Mouse (Mus musculus) spleen, adult 12 weeks (tissue): ENCODE results near the gene Cgnl1.

Experiments used
- DNase-seq: peaks from one replicate; pipeline ENCODE4 v3.0.0; 2022; ENCODE audit warnings: low spot score

The Cgnl1 gene

GRCm38 (mm10) chr9:71766902-71767301 lies 4.5 kb downstream of the Cgnl1 start:
- DNase-seq = no peak

- no peak for DNase-seq
Observed at GRCm38 (mm10) chr9:71766306-71766705, 5.1 kb downstream of the Cgnl1 start.

- no peak for DNase-seq
Observed at GRCm38 (mm10) chr9:71764551-71764950, 6.9 kb downstream of the Cgnl1 start.

GRCm38 (mm10) chr9:71763273-71763672 lies 8.1 kb downstream of the Cgnl1 start:
- no peak for DNase-seq

GRCm38 (mm10) chr9:71761663-71762062 lies 9.7 kb downstream of the Cgnl1 start:
- DNase-seq = no peak

GRCm38 (mm10) chr9:71760518-71761141 lies 10.8 kb downstream of the Cgnl1 start:
- DNase-seq = no peak

GRCm38 (mm10) chr9:71759893-71760292 lies 11.5 kb downstream of the Cgnl1 start:
- DNase-seq = no peak

GRCm38 (mm10) chr9:71757386-71757785 lies 14.0 kb downstream of the Cgnl1 start:
- DNase-seq = no peak

GRCm38 (mm10) chr9:71756916-71757315 lies 14.5 kb downstream of the Cgnl1 start:
- DNase-seq = no peak

GRCm38 (mm10) chr9:71753981-71754380 lies 17.4 kb downstream of the Cgnl1 start:
- DNase-seq = no peak

- DNase-seq = no peak
Observed at GRCm38 (mm10) chr9:71753529-71753928, 17.9 kb downstream of the Cgnl1 start.

- DNase-seq = no peak
Observed at GRCm38 (mm10) chr9:71753117-71753516, 18.3 kb downstream of the Cgnl1 start.

GRCm38 (mm10) chr9:71750015-71750672 lies 21.3 kb downstream of the Cgnl1 start:
- no peak for DNase-seq

GRCm38 (mm10) chr9:71746405-71746804 lies 25.0 kb downstream of the Cgnl1 start:
- no peak for DNase-seq

- no peak for DNase-seq
Observed at GRCm38 (mm10) chr9:71738081-71738930, 33.1 kb downstream of the Cgnl1 start.

- no peak for DNase-seq
Observed at GRCm38 (mm10) chr9:71737257-71738023, 34.0 kb downstream of the Cgnl1 start.

- DNase-seq = no peak
Observed at GRCm38 (mm10) chr9:71735886-71736285, 35.5 kb downstream of the Cgnl1 start.

GRCm38 (mm10) chr9:71733559-71733958 lies 37.8 kb downstream of the Cgnl1 start:
- no peak for DNase-seq

GRCm38 (mm10) chr9:71728822-71729311 lies 42.5 kb downstream of the Cgnl1 start:
- DNase-seq = no peak

- no peak for DNase-seq
Observed at GRCm38 (mm10) chr9:71727233-71727632, 44.2 kb downstream of the Cgnl1 start.

GRCm38 (mm10) chr9:71726121-71726520 lies 45.3 kb downstream of the Cgnl1 start:
- DNase-seq = no peak

- no peak for DNase-seq
Observed at GRCm38 (mm10) chr9:71722366-71722765, 49.0 kb downstream of the Cgnl1 start.
